Mouse (Mus musculus): Measurements from ENCODE around the gene Ctnnd2. TPM values are rescaled to one million over a fixed set of nuclear protein-coding genes. Genes with fewer than 3 reads are reported as not detected.

Gene Ctnnd2
- polyA plus RNA-seq, 1 experiment: 2.1 TPM

- Histone ChIP-seq H3K4me1 (ENCODE audit: control insufficient read depth, insufficient read depth, low read length) (no peaks in the 10 kb centered on the region), H3K4me3 (replicated peaks; ENCODE audit: control insufficient read depth, low read depth, low read length) (no peak overlapping the region), H3K27ac (ENCODE audit: control insufficient read depth, insufficient read depth, low read depth, low read length, poor library complexity) (no peak overlapping the region)
- TF ChIP-seq POLR2A (IDR thresholded peaks at IDR 0.05; ENCODE audit: borderline replicate concordance, control insufficient read depth, low read depth, low read length): no peak
- no peak for TF ChIP-seq CTCF (IDR thresholded peaks at IDR 0.05; ENCODE audit: control insufficient read depth, insufficient read depth, low read length)
- WGBS: 70% methylated on average over 2 of the region's 2 CpGs
Observed at GRCm38 (mm10) chr15:30333336-30334310, 161.2 kb downstream of the Ctnnd2 start.

DNA sequence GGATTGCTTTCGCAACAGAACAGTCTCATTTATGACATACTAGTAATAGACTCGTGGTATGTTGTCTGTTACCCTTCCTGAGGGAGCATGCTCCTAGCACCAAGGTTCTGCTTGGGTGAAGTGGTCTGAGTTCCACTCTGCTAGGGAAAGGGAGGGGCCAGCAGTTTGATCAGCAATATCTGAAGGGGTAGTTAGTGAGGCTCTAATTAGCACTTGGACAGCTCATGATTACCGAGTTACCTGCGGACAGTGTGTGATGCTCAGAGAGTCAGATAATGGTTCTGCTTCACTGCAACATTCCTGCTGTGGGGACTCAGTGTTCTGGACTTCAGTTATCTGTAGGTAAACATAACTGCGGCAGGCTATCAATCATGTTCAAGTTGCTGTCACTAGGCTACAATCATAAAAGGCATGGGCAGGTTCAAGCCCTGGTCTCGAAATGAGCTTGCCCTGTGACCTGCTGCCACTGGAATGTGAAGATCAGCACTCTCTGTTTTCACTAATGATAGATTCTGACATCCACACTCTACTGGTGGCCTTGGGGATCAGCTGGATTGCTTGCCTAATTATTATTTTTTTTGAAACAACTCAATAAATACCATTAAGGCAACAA lies 166.3 kb downstream of the Ctnnd2 start:
- no peaks in the 10 kb centered on the region for H3K4me1 ChIP-seq (ENCODE audit: control insufficient read depth, insufficient read depth, low read length)
- TF ChIP-seq CTCF (IDR thresholded peaks at IDR 0.05; ENCODE audit: control insufficient read depth, insufficient read depth, low read length) (no peak), POLR2A (IDR thresholded peaks at IDR 0.05; ENCODE audit: borderline replicate concordance, control insufficient read depth, low read depth, low read length) (no peak)
- no peak overlapping the region for H3K27ac ChIP-seq (ENCODE audit: control insufficient read depth, insufficient read depth, low read depth, low read length, poor library complexity)
- 78% methylated on average over 6 of the region's 6 CpGs for WGBS
- H3K4me3 ChIP-seq (replicated peaks; ENCODE audit: control insufficient read depth, low read depth, low read length): no peak overlapping the region

- no peak overlapping the region for H3K27ac ChIP-seq (ENCODE audit: control insufficient read depth, insufficient read depth, low read depth, low read length, poor library complexity)
- no peak overlapping the region for H3K4me3 ChIP-seq (replicated peaks; ENCODE audit: control insufficient read depth, low read depth, low read length)
- TF ChIP-seq POLR2A (IDR thresholded peaks at IDR 0.05; ENCODE audit: borderline replicate concordance, control insufficient read depth, low read depth, low read length) (no peak), CTCF (IDR thresholded peaks at IDR 0.05; ENCODE audit: control insufficient read depth, insufficient read depth, low read length) (no peak)
- H3K4me1 ChIP-seq (ENCODE audit: control insufficient read depth, insufficient read depth, low read length): no peaks in the 10 kb centered on the region
- WGBS: 83% methylated on average over 5 of the region's 5 CpGs
Observed at GRCm38 (mm10) chr15:30345754-30346153, 173.4 kb downstream of the Ctnnd2 start.

DNA sequence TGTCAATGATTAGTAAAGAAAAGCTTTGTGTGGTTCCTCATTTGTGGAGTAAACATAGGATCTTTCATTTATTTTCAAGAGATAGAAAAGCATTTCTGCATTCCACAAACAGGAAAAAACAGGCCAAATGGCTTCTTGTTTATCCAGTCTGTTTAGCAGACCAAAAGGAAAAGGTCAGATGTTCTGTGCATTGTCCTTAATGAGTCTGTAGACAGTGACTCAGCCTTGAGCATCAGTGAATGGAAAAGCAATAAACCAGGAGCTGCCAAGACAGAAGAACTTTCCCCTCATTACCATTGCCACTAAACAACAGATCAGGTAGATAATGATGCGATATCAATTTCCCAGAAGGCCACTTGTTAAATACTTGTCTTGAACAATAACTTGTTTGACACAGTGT lies 192.1 kb downstream of the Ctnnd2 start:
- no peak overlapping the region for H3K4me3 ChIP-seq (replicated peaks; ENCODE audit: control insufficient read depth, low read depth, low read length)
- WGBS: 67% methylated on average over 1 of the region's 1 CpGs
- no peaks in the 10 kb centered on the region for H3K4me1 ChIP-seq (ENCODE audit: control insufficient read depth, insufficient read depth, low read length)
- TF ChIP-seq CTCF (IDR thresholded peaks at IDR 0.05; ENCODE audit: control insufficient read depth, insufficient read depth, low read length): no peak
- TF ChIP-seq POLR2A (IDR thresholded peaks at IDR 0.05; ENCODE audit: borderline replicate concordance, control insufficient read depth, low read depth, low read length): no peak
- H3K27ac ChIP-seq (ENCODE audit: control insufficient read depth, insufficient read depth, low read depth, low read length, poor library complexity): no peak overlapping the region

GRCm38 (mm10) chr15:30369997-30370396 lies 197.6 kb downstream of the Ctnnd2 start:
- no peak overlapping the region for H3K27ac ChIP-seq (ENCODE audit: control insufficient read depth, insufficient read depth, low read depth, low read length, poor library complexity)
- H3K4me1 ChIP-seq (ENCODE audit: control insufficient read depth, insufficient read depth, low read length): no peaks in the 10 kb centered on the region
- WGBS: 76% methylated on average over 7 of the region's 7 CpGs
- no peak overlapping the region for H3K4me3 ChIP-seq (replicated peaks; ENCODE audit: control insufficient read depth, low read depth, low read length)
- no peak for TF ChIP-seq CTCF (IDR thresholded peaks at IDR 0.05; ENCODE audit: control insufficient read depth, insufficient read depth, low read length)
- no peak for TF ChIP-seq POLR2A (IDR thresholded peaks at IDR 0.05; ENCODE audit: borderline replicate concordance, control insufficient read depth, low read depth, low read length)

DNA sequence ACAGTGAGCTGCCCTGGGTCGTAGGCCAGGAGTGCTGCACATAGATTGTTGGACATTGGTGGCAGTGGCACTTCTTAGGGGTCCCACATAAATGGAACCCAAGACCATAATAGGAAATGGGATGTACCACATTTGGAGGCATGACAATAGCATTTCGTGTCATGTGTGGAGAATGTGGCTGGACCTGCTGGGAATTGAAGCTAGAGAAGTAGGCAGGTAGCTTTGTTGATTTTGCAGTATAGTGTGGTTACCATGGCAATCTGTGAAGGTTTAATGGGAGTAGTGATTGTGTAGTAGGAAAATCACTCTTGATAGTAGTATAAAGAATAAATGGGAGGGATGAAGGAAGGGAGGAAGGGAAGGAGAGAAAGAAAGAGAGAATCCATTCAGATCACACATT lies 198.8 kb downstream of the Ctnnd2 start:
- Histone ChIP-seq H3K4me3 (replicated peaks; ENCODE audit: control insufficient read depth, low read depth, low read length) (no peak overlapping the region), H3K27ac (ENCODE audit: control insufficient read depth, insufficient read depth, low read depth, low read length, poor library complexity) (no peak overlapping the region), H3K4me1 (ENCODE audit: control insufficient read depth, insufficient read depth, low read length) (no peaks in the 10 kb centered on the region)
- WGBS: 63% methylated on average over 2 of the region's 2 CpGs
- TF ChIP-seq POLR2A (IDR thresholded peaks at IDR 0.05; ENCODE audit: borderline replicate concordance, control insufficient read depth, low read depth, low read length) (no peak), CTCF (IDR thresholded peaks at IDR 0.05; ENCODE audit: control insufficient read depth, insufficient read depth, low read length) (no peak)

DNA sequence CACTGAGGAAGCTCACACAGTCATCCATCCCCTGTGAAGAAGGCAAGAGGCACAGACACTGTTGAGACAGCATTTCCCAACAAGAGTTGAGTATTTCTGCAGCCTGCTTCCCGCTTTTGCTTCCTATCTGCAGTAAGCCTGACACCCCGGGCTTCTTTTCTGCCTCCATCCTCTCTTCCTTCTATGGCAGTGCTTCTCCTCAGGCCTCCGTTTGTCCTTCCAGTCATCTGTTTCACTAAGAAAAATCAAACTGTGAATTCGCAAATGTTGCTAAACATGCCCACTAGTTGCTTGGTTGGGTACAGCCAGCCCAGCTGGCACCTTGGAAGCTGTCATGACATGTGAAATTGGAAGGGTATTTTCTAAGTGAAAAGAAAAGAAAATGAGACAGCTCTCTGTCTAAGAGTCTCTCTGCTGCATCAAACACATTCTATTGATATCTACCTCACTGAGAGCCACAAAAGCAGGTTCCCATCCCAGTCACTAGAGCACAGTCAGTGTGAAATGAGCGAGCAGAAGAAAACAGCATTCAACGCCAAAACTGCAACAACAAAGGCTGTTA lies 201.3 kb downstream of the Ctnnd2 start:
- H3K4me3 ChIP-seq (replicated peaks; ENCODE audit: control insufficient read depth, low read depth, low read length): no peak overlapping the region
- WGBS: 75% methylated on average over 6 of the region's 6 CpGs
- H3K27ac ChIP-seq (ENCODE audit: control insufficient read depth, insufficient read depth, low read depth, low read length, poor library complexity): no peak overlapping the region
- no peaks in the 10 kb centered on the region for H3K4me1 ChIP-seq (ENCODE audit: control insufficient read depth, insufficient read depth, low read length)
- TF ChIP-seq POLR2A (IDR thresholded peaks at IDR 0.05; ENCODE audit: borderline replicate concordance, control insufficient read depth, low read depth, low read length) (no peak), CTCF (IDR thresholded peaks at IDR 0.05; ENCODE audit: control insufficient read depth, insufficient read depth, low read length) (no peak)

DNA sequence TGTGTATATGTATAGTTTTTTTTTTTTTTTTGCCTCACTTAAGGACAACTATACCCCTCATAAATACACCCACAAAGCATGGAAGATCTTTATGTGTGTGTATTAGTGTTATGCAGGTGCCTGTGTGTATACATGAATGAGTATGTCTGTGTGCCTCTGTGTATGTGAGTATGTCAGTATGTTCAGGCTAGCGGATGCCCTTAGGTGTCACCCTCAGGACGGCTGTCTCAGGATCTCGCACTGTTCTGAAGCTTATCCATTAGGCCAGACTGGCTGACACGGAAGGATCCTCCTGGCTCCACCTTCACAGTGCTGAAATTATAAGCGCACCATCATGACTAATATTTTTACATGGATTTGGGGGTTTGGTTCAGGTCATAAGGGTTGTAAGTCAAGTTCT lies 202.5 kb downstream of the Ctnnd2 start:
- 85% methylated on average over 5 of the region's 5 CpGs for WGBS
- TF ChIP-seq POLR2A (IDR thresholded peaks at IDR 0.05; ENCODE audit: borderline replicate concordance, control insufficient read depth, low read depth, low read length) (no peak), CTCF (IDR thresholded peaks at IDR 0.05; ENCODE audit: control insufficient read depth, insufficient read depth, low read length) (no peak)
- Histone ChIP-seq H3K4me1 (ENCODE audit: control insufficient read depth, insufficient read depth, low read length) (no peaks in the 10 kb centered on the region), H3K4me3 (replicated peaks; ENCODE audit: control insufficient read depth, low read depth, low read length) (no peak overlapping the region), H3K27ac (ENCODE audit: control insufficient read depth, insufficient read depth, low read depth, low read length, poor library complexity) (no peak overlapping the region)
